Mouse (Mus musculus): ENCODE measurements around the gene Pgm2.

GRCm38 (mm10) chr5:64061643-64062042, 31.1 kb upstream of the Pgm2 start:
- TF ChIP-seq CHD2 (IDR thresholded peaks at IDR 0.05; ENCODE audit: low read length) (no peak), GABPA (IDR thresholded peaks at IDR 0.05; ENCODE audit: insufficient replicate concordance, low read depth, low read length) (no peak), CTCF (conservative IDR thresholded peaks at IDR 0.05 in 1 of 2, IDR thresholded peaks at IDR 0.05 in 1 of 2; ENCODE audit: low read depth in 2 of 2, low read length in 2 of 2) (no peak), POLR2A (IDR thresholded peaks at IDR 0.05; ENCODE audit: low read depth, low read length) (no peak), USF2 (conservative IDR thresholded peaks at IDR 0.05; ENCODE audit: low read depth, low read length) (no peak), PAX5 (IDR thresholded peaks at IDR 0.05; ENCODE audit: low read length) (no peak), EP300 (IDR thresholded peaks at IDR 0.05; ENCODE audit: low read length) (no peak)

All from CH12.LX (cell line).